8 mouse cellular contexts compared by ENCODE assay signal in genomic region chr9:38718102-38718501, GRCm38 (mm10). TPM values are rescaled to one million over a fixed set of nuclear protein-coding genes. Genes with fewer than 3 reads are reported as not detected.
DNase-seq lines count a peak whose midpoint lies in the region; ATAC-seq and TF ChIP-seq lines count a peak whose summit lies in the region.

TSS of gene Vwa5a (plus strand) at chr9:38718268.

- 0 out of 2 replicates have a peak, but pooled peaks cover 3% of the 10 kb centered on the region for H3K36me3 ChIP-seq in lung, embryonic 14.5 days (ENCODE audit: insufficient read depth)

- WGBS in lung, embryonic 14.5 days, result 2% methylated on average over 4 of the region's 4 CpGs

- H3K4me2 ChIP-seq in lung, embryonic 14.5 days, result peak within 1 kb of the TSS; percentile 64

- intact Hi-C loops in gastrocnemius, postnatal 36 days (cut with DNase I), result no loop called here

- peak within 1 kb of the TSS; percentile 51 for H3K4me3 ChIP-seq in lung, embryonic 14.5 days (ENCODE audit: low read depth, low read length)

- H3K4me1 ChIP-seq in lung, embryonic 14.5 days (ENCODE audit: insufficient read depth), result no peaks in the 10 kb centered on the region

- H3K9me3 ChIP-seq in lung, embryonic 14.5 days (ENCODE audit: low read depth, low read length), result no peaks in the 10 kb centered on the region

- no peak for TF ChIP-seq CTCF in lung, embryonic 14.5 days (IDR thresholded peaks at IDR 0.05; ENCODE audit: low read depth)

- no peaks in the 10 kb centered on the region for H3K27me3 ChIP-seq in lung, embryonic 14.5 days (ENCODE audit: insufficient read depth, low read length)

- no peak for DNase-seq in urinary bladder, adult 2 months (ENCODE audit: low spot score)
- no peak for DNase-seq in urinary bladder, postnatal 4 days (ENCODE audit: low spot score in 2 of 2)
- peak; percentile 43 for DNase-seq in embryo, embryonic 10 days (ENCODE audit: low spot score)
- DNase-seq in gastrocnemius, postnatal 36 days, result no peak
- DNase-seq in lung, embryonic 14.5 days, result peak; percentile 80
- DNase-seq in retina, postnatal 1 day, result peak; percentile 67
- DNase-seq in cerebellum, postnatal 25 days, result no peak

- H3K27ac ChIP-seq in lung, embryonic 14.5 days (ENCODE audit: low read depth), result peak within 1 kb of the TSS; percentile 79; the same call in 1 of the 2 replicates

- peak; percentile 75 for ATAC-seq in inflammation-experienced regulatory T-cells, adult 6 months
- peak; percentile 91 for ATAC-seq in lung, embryonic 14.5 days (ENCODE audit: insufficient read depth)

- peak within 1 kb of the TSS; percentile 63 for H3K9ac ChIP-seq in lung, embryonic 14.5 days

RNA-seq across cellular contexts. Expression of gene Vwa5a, which starts in this region (rescaled TPM):
- polyA plus RNA-seq in urinary bladder, adult 2 months (2012; rRNA removed), result 53.4 and 57.0 TPM in 2 replicates
- 10 to 100 TPM; 12.3 to 14.1 TPM for total RNA-seq in gastrocnemius, postnatal 36 days (2021)
- polyA plus RNA-seq in inflammation-experienced regulatory T-cells, adult 6 months (2017; shearing (Covaris generic)), result 10 to 100 TPM; 25.7 to 35.0 (median 26.6) TPM
- 14.7 and 15.8 TPM in 2 replicates for polyA plus RNA-seq in lung, embryonic 14.5 days (2014; fragmentation: Nextera tagmentation; extraction: Ambion mirVana)

Comparison
In these comparisons a context has a peak if more than half of its experiments do, and no peak if none do; other contexts are left out.
1. DNase-seq: peak in embryo, embryonic 10 days (single experiment), lung, embryonic 14.5 days (single experiment) and retina, postnatal 1 day (single experiment); none in urinary bladder, adult 2 months (single experiment), urinary bladder, postnatal 4 days (0 of 2), gastrocnemius, postnatal 36 days (0 of 2) and cerebellum, postnatal 25 days (0 of 2).